Mouse (Mus musculus) G1E (cell line): ENCODE measurements around the gene Dynlt1c.
"Not testable (repeated sequence)": the region's sequence is repeated elsewhere in the genome, so short reads cannot be mapped to it uniquely, and the experiment has no call there.

Experiments
- CTCF ChIP-seq: IDR thresholded peaks from 2 replicates; pipeline ENCODE4 v1.5.1; 2012; ENCODE audit warnings: low read depth, low read length, inconsistent platforms, mixed read lengths
- GATA1 ChIP-seq: IDR thresholded peaks from 2 replicates; pipeline ENCODE4 v1.6.1; 2012; ENCODE audit warnings: borderline replicate concordance, low read length, inconsistent platforms, mixed read lengths
- POLR2AphosphoS5 ChIP-seq: IDR thresholded peaks from 2 replicates; pipeline ENCODE4 v1.6.1; 2012; ENCODE audit warnings: low read depth, low read length, inconsistent platforms; ENCODE audit not compliant: insufficient replicate concordance
- TAL1 ChIP-seq: conservative IDR thresholded peaks from 2 replicates; pipeline ENCODE4 v1.6.1; 2012; ENCODE audit warnings: low read depth, low read length, inconsistent platforms, mixed read lengths

DNA sequence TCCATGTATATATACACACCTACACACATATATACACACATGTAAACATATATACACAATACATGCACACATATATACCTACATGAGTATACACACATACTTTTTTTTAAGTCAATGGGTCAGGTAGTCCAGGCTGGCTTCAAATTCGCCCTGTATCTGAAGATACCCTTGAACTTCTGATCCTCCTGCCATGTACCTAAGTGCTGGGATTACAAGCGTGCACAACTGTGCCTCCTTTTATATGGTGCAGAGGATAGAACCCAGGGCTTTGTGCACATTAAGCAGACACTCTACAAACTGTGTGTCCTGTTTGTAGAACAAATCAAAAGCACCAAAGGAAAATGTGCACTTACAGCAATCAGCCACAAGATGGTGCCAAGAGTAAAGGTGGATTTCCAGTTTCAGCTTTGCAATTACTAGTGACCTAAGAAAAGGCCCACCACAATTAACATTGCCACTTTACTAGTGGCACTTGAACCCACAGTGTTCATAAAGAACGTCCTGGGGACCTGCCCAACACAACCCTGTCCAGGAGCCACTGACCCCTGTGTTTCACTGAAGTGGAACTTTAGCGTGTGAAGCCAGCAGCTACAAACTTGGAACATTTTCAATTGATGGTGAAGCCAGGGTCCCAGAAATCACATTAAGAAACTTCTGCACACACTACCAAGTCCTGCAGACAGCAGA lies 41.9 kb upstream of the Dynlt1c start:
- TF ChIP-seq CTCF, POLR2AphosphoS5, GATA1, TAL1: not testable (repeated sequence)
